Mouse (Mus musculus) thymus, adult 2 months (tissue): ENCODE results near the gene Tmem207.

Source experiments
- CTCF ChIP-seq: fragments of 200-500 bp; IDR thresholded peaks from 2 replicates; pipeline ENCODE4 v1.5.1; 2012; ENCODE audit warnings: mild to moderate bottlenecking, control low read depth, low read length, moderate library complexity, borderline replicate concordance; ENCODE audit not compliant: control insufficient read depth, poor library complexity, insufficient read depth; ENCODE audit errors: extremely low read depth
- POLR2A ChIP-seq: fragments of 200-500 bp; IDR thresholded peaks from 2 replicates; pipeline ENCODE4 v1.6.1; 2012; ENCODE audit warnings: mild to moderate bottlenecking, low read length, control low read depth, moderate library complexity; ENCODE audit not compliant: control insufficient read depth, poor library complexity, insufficient read depth; ENCODE audit errors: extremely low read depth

DNA sequence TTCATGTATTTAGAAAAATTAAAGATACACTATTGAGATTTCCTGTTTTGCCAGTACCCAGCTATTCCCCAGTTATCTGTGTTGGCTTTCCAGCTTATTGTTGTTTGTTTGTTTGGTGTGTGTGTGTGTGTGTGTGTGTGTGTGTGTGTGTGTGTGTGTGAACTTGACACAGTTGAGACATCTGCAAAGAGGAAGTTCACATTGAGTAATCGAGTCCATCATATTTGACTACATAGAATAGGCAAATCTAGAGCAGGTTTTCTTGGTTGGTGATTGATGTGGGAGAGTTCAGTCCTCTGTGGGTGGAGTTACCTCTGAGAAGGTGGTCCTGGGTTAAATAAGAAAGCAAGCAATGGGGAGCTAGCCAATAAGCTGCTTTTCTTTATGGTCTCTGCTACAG lies 32.2 kb upstream of the Tmem207 start:
- TF ChIP-seq POLR2A, result no peak
- no peak for TF ChIP-seq CTCF
